Mouse (Mus musculus): ENCODE results near the gene Smco4. TPM values are rescaled to one million over a fixed set of nuclear protein-coding genes. Genes with fewer than 3 reads are reported as not detected.

The Smco4 gene
- polyA plus RNA-seq, 1 experiment from 2014 or later, result 1.5 TPM

GRCm38 (mm10) chr9:15522348-15522747 lies 29.1 kb downstream of the Smco4 start:
- Histone ChIP-seq H3K4me2 (ENCODE audit: low read depth, low read length) (no peak overlapping the region), H3K27ac (ENCODE audit: low read length) (no peak overlapping the region), H3K9me3 (replicated peaks; ENCODE audit: control insufficient read depth, low read length) (no peaks in the 10 kb centered on the region), H3K4me3 (ENCODE audit: low read length) (no peak overlapping the region), H3K4me1 (ENCODE audit: control insufficient read depth, insufficient read depth, low read length) (peaks cover 36% of the 10 kb centered on the region), H3K9ac (ENCODE audit: low read length) (no peak overlapping the region), H3K27me3 (ENCODE audit: control insufficient read depth, insufficient read depth, low read length) (no peaks in the 10 kb centered on the region), H3K36me3 (ENCODE audit: control insufficient read depth, insufficient read depth) (no peaks in the 10 kb centered on the region)
- WGBS, result 78% methylated on average over 10 of the region's 10 CpGs
- ATAC-seq (replicated peaks; ENCODE audit: extremely low read depth, insufficient read depth, low FRiP score), result no peak

GRCm38 (mm10) chr9:15522887-15523286 lies 29.7 kb downstream of the Smco4 start:
- Histone ChIP-seq H3K9me3 (replicated peaks; ENCODE audit: control insufficient read depth, low read length) (no peaks in the 10 kb centered on the region), H3K9ac (ENCODE audit: low read length) (no peak overlapping the region), H3K4me3 (ENCODE audit: low read length) (no peak overlapping the region), H3K27ac (ENCODE audit: low read length) (no peak overlapping the region), H3K4me2 (ENCODE audit: low read depth, low read length) (no peak overlapping the region), H3K27me3 (ENCODE audit: control insufficient read depth, insufficient read depth, low read length) (no peaks in the 10 kb centered on the region), H3K4me1 (ENCODE audit: control insufficient read depth, insufficient read depth, low read length) (peaks cover 38% of the 10 kb centered on the region), H3K36me3 (ENCODE audit: control insufficient read depth, insufficient read depth) (no peaks in the 10 kb centered on the region)
- ATAC-seq (replicated peaks; ENCODE audit: extremely low read depth, insufficient read depth, low FRiP score), result no peak
- 37% methylated on average over 5 of the region's 5 CpGs for WGBS

- Histone ChIP-seq H3K36me3 (ENCODE audit: control insufficient read depth, insufficient read depth) (no peaks in the 10 kb centered on the region), H3K9ac (ENCODE audit: low read length) (no peak overlapping the region), H3K4me1 (ENCODE audit: control insufficient read depth, insufficient read depth, low read length) (peaks cover 37% of the 10 kb centered on the region), H3K27ac (ENCODE audit: low read length) (no peak overlapping the region), H3K4me2 (ENCODE audit: low read depth, low read length) (no peak overlapping the region), H3K9me3 (replicated peaks; ENCODE audit: control insufficient read depth, low read length) (no peaks in the 10 kb centered on the region), H3K4me3 (ENCODE audit: low read length) (no peak overlapping the region), H3K27me3 (ENCODE audit: control insufficient read depth, insufficient read depth, low read length) (no peaks in the 10 kb centered on the region)
- WGBS, result 85% methylated on average over 6 of the region's 6 CpGs
- ATAC-seq (replicated peaks; ENCODE audit: extremely low read depth, insufficient read depth, low FRiP score), result no peak
Observed at GRCm38 (mm10) chr9:15523646-15524045, 30.4 kb downstream of the Smco4 start.

- H3K4me3 ChIP-seq (ENCODE audit: low read length), result no peak overlapping the region
- peak overlapping the region; percentile 46; the same call in 1 of the 2 replicates for H3K27ac ChIP-seq (ENCODE audit: low read length)
- peaks cover 51% of the 10 kb centered on the region for H3K4me1 ChIP-seq (ENCODE audit: control insufficient read depth, insufficient read depth, low read length)
- 0 out of 2 replicates have a peak, but pooled peaks have one; percentile 26 for ATAC-seq (replicated peaks; ENCODE audit: extremely low read depth, insufficient read depth, low FRiP score)
- H3K9me3 ChIP-seq (replicated peaks; ENCODE audit: control insufficient read depth, low read length), result no peaks in the 10 kb centered on the region
- peak overlapping the region; percentile 31; the same call in 1 of the 2 replicates for H3K4me2 ChIP-seq (ENCODE audit: low read depth, low read length)
- WGBS, result 28% methylated on average over 8 of the region's 8 CpGs
- no peak overlapping the region for H3K9ac ChIP-seq (ENCODE audit: low read length)
- no peaks in the 10 kb centered on the region for H3K27me3 ChIP-seq (ENCODE audit: control insufficient read depth, insufficient read depth, low read length)
- no peaks in the 10 kb centered on the region for H3K36me3 ChIP-seq (ENCODE audit: control insufficient read depth, insufficient read depth)
Observed at GRCm38 (mm10) chr9:15525246-15525645, 32.0 kb downstream of the Smco4 start.

GRCm38 (mm10) chr9:15526539-15526938 lies 33.3 kb downstream of the Smco4 start:
- H3K27me3 ChIP-seq (ENCODE audit: control insufficient read depth, insufficient read depth, low read length), result no peaks in the 10 kb centered on the region
- no peak overlapping the region for H3K9ac ChIP-seq (ENCODE audit: low read length)
- H3K4me1 ChIP-seq (ENCODE audit: control insufficient read depth, insufficient read depth, low read length), result peaks cover 45% of the 10 kb centered on the region
- no peak overlapping the region for H3K4me2 ChIP-seq (ENCODE audit: low read depth, low read length)
- no peak for ATAC-seq (replicated peaks; ENCODE audit: extremely low read depth, insufficient read depth, low FRiP score)
- 55% methylated on average over 7 of the region's 7 CpGs for WGBS
- H3K27ac ChIP-seq (ENCODE audit: low read length), result peak overlapping the region; percentile 24; the same call in 1 of the 2 replicates
- H3K36me3 ChIP-seq (ENCODE audit: control insufficient read depth, insufficient read depth), result no peaks in the 10 kb centered on the region
- H3K9me3 ChIP-seq (replicated peaks; ENCODE audit: control insufficient read depth, low read length), result no peaks in the 10 kb centered on the region
- no peak overlapping the region for H3K4me3 ChIP-seq (ENCODE audit: low read length)

GRCm38 (mm10) chr9:15527846-15528245 lies 34.6 kb downstream of the Smco4 start:
- 63% methylated on average over 6 of the region's 6 CpGs for WGBS
- H3K4me1 ChIP-seq (ENCODE audit: control insufficient read depth, insufficient read depth, low read length), result peaks cover 37% of the 10 kb centered on the region
- ATAC-seq (replicated peaks; ENCODE audit: extremely low read depth, insufficient read depth, low FRiP score), result no peak

GRCm38 (mm10) chr9:15528368-15528767 lies 35.1 kb downstream of the Smco4 start:
- Histone ChIP-seq H3K36me3 (ENCODE audit: control insufficient read depth, insufficient read depth) (no peaks in the 10 kb centered on the region), H3K9me3 (replicated peaks; ENCODE audit: control insufficient read depth, low read length) (no peaks in the 10 kb centered on the region), H3K4me2 (ENCODE audit: low read depth, low read length) (no peak overlapping the region), H3K27ac (ENCODE audit: low read length) (peak overlapping the region; percentile 25; the same call in 1 of the 2 replicates), H3K9ac (ENCODE audit: low read length) (no peak overlapping the region), H3K4me3 (ENCODE audit: low read length) (no peak overlapping the region), H3K4me1 (ENCODE audit: control insufficient read depth, insufficient read depth, low read length) (peaks cover 33% of the 10 kb centered on the region), H3K27me3 (ENCODE audit: control insufficient read depth, insufficient read depth, low read length) (no peaks in the 10 kb centered on the region)
- ATAC-seq (replicated peaks; ENCODE audit: extremely low read depth, insufficient read depth, low FRiP score), result no peak
- WGBS, result 39% methylated on average over 7 of the region's 7 CpGs

More at GRCm38 (mm10) chr9:15527846-15528245, 34.6 kb downstream of the Smco4 start:
- no peaks in the 10 kb centered on the region for H3K27me3 ChIP-seq (ENCODE audit: control insufficient read depth, insufficient read depth, low read length)
- H3K36me3 ChIP-seq (ENCODE audit: control insufficient read depth, insufficient read depth), result no peaks in the 10 kb centered on the region
- no peak overlapping the region for H3K27ac ChIP-seq (ENCODE audit: low read length)
- H3K4me2 ChIP-seq (ENCODE audit: low read depth, low read length), result no peak overlapping the region
- no peak overlapping the region for H3K9ac ChIP-seq (ENCODE audit: low read length)
- H3K4me3 ChIP-seq (ENCODE audit: low read length), result no peak overlapping the region
- H3K9me3 ChIP-seq (replicated peaks; ENCODE audit: control insufficient read depth, low read length), result no peaks in the 10 kb centered on the region

- peak; percentile 53 for ATAC-seq (replicated peaks; ENCODE audit: extremely low read depth, insufficient read depth, low FRiP score)
- Histone ChIP-seq H3K9ac (ENCODE audit: low read length) (no peak overlapping the region), H3K36me3 (ENCODE audit: control insufficient read depth, insufficient read depth) (no peaks in the 10 kb centered on the region), H3K4me1 (ENCODE audit: control insufficient read depth, insufficient read depth, low read length) (peaks cover 43% of the 10 kb centered on the region), H3K4me2 (ENCODE audit: low read depth, low read length) (no peak overlapping the region), H3K4me3 (ENCODE audit: low read length) (no peak overlapping the region), H3K27ac (ENCODE audit: low read length) (0 out of 2 replicates have a peak overlapping the region, but pooled peaks have one; percentile 13), H3K27me3 (ENCODE audit: control insufficient read depth, insufficient read depth, low read length) (no peaks in the 10 kb centered on the region), H3K9me3 (replicated peaks; ENCODE audit: control insufficient read depth, low read length) (no peaks in the 10 kb centered on the region)
- WGBS, result 47% methylated on average over 8 of the region's 8 CpGs
Observed at GRCm38 (mm10) chr9:15529275-15529964, 36.2 kb downstream of the Smco4 start.

- no peaks in the 10 kb centered on the region for H3K9me3 ChIP-seq (replicated peaks; ENCODE audit: control insufficient read depth, low read length)
- 85% methylated on average over 2 of the region's 2 CpGs for WGBS
- H3K4me2 ChIP-seq (ENCODE audit: low read depth, low read length), result no peak overlapping the region
Observed at GRCm38 (mm10) chr9:15529965-15530320, 36.7 kb downstream of the Smco4 start.

More at GRCm38 (mm10) chr9:15529965-15530320, 36.7 kb downstream of the Smco4 start:
- Histone ChIP-seq H3K4me3 (ENCODE audit: low read length) (no peak overlapping the region), H3K36me3 (ENCODE audit: control insufficient read depth, insufficient read depth) (no peaks in the 10 kb centered on the region), H3K4me1 (ENCODE audit: control insufficient read depth, insufficient read depth, low read length) (peaks cover 48% of the 10 kb centered on the region), H3K9ac (ENCODE audit: low read length) (no peak overlapping the region), H3K27me3 (ENCODE audit: control insufficient read depth, insufficient read depth, low read length) (no peaks in the 10 kb centered on the region), H3K27ac (ENCODE audit: low read length) (no peak overlapping the region)
- no peak for ATAC-seq (replicated peaks; ENCODE audit: extremely low read depth, insufficient read depth, low FRiP score)

Data from heart, embryonic 16.5 days (tissue).